Mouse (Mus musculus): ENCODE measurements around the gene Tmem30b.

Gene Tmem30b
- long read RNA-seq, experiment 1: 0 reads
- long read RNA-seq, experiment 2: 0 reads

DNA sequence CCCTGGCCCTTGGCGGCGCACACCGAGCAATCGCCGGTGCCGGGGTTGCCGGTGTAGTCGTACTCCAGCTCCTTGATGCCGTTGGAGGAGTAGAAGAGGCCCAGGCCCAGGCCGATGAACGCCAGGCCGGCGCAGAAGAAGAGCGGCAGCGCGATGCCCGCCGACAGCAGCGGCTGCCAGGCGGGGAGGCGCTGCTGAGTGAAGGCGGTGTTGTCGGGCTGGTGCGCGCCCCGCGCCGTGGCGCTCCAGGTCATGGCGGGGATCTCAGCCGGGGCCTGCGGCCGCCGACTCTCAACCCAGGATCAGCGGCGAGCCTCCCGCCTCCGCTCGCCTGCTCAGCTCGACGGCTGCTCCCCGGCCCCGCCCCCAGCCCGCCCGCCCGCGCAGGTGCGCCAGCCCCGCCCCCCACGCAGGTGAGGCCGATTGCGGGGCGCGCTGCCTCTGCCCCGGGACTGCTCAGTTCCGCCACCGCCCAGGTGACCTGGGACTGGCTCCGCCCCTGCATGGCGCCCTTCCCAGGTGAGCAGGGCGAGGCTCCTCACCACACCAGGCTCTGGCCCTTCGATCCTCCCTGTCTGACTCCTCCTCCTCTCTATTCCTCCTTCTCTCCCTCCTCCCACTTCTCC lies at the start of gene Tmem30b:
Tmem30b (minus strand) TSS at position 307 of the 626 bp plus-strand sequence.
- intact Hi-C loops (cut with DNase I): no loop called here

DNA sequence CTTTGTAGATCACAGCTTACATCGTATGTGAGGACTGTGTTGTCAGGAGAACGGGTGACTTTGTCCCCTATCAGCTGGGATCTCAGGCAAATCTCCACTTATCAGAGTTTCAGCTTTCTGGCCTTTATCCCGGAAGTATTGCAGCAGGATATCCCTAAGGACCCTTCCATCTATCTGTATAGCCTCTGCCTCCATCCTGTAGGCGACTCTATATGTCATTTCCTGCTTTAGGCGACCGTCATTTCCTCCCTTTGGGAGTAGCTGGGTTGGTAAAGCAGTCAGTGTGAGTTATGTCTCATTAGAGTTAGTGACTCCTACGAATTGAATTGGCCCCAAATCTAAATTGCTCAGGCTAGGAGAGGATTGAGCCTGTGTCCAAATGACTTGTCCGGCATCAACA lies 49.0 kb upstream of the Tmem30b start:
- intact Hi-C loops (cut with DNase I): no loop called here

DNA sequence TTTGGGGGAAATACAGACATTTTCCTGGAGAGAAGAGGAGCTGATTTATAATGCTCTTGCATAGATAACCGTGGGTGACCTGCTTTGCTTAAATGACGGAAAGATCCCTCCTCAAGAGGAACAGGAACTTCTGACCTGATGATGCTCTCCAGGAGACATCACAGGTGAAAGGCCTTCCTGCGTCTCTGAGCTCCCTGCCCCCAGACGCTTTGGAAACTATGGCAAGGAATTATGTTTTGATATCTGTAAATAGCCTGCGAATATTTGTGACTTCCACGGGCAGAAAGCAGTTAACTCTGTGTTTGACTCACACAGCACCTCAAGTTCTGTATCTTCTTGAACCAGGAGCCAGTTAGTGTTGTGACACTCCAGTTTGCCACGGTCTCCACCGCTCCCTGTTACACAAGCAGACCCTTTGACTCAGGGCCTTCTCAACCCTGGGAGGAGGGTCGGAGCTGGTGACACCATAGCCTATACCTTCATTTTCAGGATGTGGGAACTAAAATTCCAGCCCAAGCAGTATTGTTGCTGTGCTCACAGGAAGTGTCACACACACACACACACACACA lies 48.1 kb upstream of the Tmem30b start:
- intact Hi-C loops (cut with DNase I): no loop called here

DNA sequence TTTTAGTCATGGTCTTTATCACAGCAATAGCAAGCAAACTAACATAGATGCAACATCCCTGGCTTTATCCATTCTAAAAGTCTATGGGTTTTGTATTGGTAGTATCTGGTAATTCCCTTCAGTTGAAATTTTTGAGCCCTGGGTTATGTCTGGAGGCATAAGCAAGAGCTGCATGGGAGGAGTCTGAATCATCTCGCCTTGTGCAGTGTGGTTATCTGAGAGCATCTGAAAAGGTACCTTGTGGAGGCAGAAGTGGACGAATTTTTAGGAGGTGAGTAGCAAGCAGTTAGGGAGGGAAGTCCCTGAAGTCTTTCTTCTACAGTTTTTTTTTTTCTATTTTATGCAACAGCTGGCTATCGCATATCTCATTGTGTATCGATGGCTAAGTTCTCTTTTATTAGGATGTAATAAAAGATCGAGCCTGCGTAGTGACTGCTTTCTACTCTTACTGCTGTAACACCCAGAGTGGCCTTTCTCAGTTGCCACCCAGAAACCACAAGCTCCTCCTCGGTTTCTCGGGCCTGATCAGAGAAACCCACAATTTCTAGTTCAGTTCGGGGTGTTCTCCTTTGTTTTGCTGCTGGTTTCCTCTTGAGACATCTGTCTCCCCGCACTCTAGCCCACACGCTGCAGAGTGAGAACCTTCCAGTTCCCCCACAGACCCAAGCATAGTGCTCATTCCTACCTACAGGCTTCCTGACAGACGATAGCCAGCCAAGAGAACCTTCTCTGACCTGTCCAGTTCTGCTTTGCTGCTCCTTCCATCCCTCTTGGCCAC lies 47.0 kb upstream of the Tmem30b start:
- intact Hi-C loops (cut with DNase I): no loop called here

DNA sequence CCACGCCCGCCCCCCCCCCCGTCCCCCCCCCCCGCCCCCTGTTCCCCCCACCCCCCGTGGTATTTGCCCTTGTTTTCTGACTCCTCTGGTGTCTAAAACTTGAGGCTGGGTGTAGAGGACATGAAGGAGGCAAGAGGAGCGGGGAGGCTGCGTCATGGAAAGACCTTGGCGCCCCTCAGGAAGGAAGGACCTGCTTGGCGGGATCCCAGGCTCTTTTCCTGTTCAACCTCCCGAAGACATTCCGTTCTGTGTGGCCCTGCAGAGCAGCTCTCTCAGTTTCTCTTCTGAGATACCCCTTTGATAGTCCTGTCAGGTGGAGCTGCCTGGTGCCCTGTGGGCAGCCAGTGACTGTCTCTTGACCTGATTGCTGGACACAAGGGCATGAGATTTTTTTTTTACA lies 45.4 kb upstream of the Tmem30b start:
- intact Hi-C loops (cut with DNase I): no loop called here

DNA sequence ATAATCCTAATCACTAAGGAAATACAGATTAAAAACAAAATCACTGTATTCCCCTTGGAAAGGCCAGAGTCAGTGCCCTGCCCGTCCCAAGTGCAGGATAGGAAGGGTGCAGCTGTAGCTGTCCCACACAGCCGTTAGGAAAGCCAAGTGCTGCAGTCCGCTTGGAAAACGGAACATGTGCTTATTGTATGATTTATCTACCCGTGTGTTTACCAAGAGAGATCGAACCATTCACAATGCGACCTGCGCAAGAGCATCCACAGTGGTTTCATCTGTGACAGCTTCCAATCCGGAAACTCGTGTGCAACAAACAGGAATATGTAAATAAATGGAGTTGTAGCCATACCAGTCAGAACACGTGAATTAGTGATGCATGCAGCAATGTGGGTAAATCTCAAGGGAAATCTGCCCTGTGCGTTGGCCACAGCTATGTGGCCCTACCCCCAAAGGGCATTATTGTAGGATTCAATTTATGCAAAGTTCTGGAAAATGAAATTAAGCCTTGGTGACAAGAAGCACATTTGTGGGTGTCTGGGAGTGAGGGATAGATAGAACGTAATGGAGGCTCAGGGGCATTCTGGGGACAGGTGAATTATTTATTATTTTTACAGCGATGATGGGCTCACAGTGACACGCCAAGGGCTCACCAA lies 44.6 kb upstream of the Tmem30b start:
- intact Hi-C loops (cut with DNase I): no loop called here

DNA sequence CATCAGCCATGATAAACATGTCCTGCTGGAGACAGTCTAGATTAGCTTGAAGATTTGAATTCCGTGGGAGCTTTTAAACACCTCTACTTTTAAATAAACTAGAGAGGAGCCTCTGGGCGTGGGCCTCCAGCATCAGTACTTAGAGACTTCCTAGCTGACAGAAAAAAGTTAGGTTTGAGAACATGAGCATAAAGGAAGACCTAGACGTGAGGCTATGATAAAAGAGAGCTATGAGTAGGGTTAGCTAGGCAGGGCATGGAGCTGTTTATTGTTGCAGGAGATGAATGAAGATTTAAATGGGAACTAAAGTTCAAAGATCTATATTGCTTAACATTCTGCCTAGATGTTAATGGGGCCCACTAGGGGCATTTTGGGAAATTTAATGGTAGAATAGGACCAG lies 41.1 kb upstream of the Tmem30b start:
- intact Hi-C loops (cut with DNase I): no loop called here

DNA sequence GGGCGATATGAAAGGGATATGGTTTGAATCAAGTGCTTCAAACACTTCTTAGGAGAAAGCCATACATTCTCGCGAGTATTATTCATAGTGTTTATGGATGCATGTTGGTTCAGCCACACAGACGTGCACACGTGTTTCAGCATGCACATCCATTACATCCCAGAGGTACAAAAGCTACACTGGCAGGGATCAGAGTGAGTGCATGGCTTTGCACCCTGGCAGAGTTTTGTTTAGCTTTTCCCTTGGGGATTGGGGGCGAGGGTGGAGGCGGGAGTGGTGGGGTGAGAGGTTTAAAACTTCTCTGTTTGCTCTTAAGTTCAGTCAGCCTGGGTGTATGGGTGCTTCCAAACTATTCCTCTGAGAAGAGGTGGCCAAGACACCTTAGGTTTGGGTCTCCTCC lies 39.7 kb upstream of the Tmem30b start:
- intact Hi-C loops (cut with DNase I): no loop called here

DNA sequence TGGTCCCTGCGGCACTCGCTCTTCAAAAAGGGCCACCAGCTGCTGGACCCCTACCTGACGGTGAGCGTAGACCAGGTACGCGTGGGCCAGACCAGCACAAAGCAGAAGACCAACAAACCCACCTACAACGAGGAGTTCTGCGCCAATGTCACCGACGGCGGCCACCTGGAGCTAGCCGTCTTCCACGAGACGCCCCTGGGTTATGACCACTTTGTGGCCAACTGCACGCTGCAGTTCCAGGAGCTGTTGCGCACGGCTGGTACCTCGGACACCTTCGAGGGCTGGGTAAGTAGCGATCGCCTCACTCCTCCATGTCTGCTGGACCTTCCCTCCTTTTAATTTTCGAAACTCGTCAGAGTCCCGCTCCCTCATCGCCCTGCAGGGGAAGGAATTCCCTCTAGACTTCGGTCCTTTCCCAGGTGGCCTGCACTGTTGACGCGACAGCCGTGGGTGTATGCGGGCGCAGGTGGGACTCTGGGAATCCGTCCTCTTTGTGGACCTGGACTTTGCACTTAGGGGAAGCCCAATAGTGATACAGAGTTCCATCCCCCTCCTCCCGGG lies 39.1 kb upstream of the Tmem30b start:
- intact Hi-C loops (cut with DNase I): no loop called here

DNA sequence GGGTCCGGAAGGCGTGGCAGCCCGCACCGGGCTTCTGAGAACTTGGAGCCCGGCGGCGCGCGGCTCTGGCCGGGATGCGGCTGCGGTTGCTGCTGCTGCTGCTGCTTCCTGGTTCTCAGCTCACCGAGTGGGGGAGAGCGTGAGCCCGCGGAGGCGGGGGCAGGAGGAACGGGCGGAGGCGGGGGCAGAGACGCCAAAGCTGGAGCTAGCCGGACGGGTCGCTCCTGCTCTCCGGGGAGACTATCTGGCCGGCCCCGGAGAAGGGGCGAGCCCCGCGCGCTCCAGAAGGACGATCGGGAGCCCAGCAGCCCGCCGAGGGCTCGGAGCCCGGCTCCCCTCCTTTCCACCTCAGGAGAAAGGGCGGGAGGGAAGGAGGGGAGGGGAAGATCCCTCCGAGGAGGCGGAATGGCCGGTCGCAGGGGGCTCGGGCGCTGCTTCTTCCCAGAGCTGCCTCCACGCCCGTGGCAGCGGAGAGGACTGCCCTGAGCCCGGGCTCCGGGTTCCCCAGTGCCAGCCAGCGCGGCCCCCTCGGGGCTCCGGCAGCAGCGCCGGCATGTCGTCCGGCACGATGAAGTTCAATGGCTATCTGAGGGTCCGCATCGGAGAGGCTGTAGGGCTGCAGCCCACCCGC lies 38.5 kb upstream of the Tmem30b start, which contains the start of gene Prkch:
Prkch (plus strand) TSS at position 187 of the 631 bp plus-strand sequence.
- intact Hi-C loops (cut with DNase I): loop anchor here (5.0 kb wide), 1 partner anchor 103 kb away; no protein-coding TSS in a partner anchor

DNA sequence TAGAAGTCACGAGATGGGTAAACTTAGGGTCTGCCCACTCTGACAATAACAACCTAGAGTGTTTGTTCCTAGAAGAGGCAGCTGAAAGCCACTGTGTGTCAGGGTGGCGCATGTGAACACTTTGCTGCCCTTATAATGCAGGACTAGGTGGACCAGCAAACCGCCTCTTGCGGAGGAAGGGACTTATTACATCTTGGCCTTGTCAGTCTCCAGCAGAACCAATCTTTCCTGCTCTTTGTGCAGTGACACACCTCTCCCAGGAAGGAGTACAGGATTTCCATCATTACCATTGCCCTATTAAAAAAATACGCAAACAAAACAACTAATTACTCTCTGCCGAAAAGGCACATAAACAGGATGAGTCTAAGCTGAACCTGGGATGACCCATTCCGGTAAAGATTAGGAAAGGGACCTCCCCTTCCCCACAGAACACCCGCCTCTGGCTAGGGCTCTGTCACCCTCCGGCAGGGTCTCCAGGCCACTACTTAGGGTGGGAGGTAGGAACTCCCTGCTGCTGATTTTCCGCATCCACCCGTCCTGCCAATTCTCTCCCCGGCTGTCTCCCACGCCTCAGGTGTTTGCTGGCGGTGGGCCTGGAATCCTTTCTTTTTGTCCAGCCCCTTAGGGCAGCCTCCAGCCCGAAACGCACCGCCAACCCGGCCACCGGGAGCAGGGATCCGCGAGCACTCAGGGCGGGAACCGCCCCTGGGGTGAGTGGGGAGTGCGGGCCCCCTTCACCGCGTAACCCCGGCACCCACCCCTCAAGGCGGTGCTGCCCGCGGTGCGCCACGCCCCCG lies 37.8 kb upstream of the Tmem30b start:
- intact Hi-C loops (cut with DNase I): loop anchor here (5.0 kb wide), 1 partner anchor 103 kb away; no protein-coding TSS in a partner anchor

DNA sequence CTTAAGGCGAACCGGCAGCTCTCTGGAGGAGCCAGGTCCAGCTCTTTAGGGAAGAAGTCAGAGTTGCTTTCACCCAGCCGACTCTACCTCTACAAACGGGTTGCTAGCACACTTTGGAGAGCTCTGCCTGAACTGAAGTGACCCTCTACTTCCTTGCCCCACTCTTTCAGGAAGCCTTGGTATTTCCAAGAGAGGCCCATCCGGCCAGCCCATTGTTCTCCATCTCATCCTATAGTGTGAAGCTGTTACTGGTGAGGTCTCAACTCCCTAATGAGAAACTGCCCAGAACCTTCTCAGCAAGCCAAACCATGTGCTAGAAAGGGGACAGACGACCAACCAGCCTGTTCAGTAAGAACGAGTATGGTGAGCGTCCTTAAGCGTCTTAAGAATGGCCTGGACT lies 37.1 kb upstream of the Tmem30b start:
- intact Hi-C loops (cut with DNase I): loop anchor here (5.0 kb wide), 1 partner anchor 104 kb away; no protein-coding TSS in a partner anchor

DNA sequence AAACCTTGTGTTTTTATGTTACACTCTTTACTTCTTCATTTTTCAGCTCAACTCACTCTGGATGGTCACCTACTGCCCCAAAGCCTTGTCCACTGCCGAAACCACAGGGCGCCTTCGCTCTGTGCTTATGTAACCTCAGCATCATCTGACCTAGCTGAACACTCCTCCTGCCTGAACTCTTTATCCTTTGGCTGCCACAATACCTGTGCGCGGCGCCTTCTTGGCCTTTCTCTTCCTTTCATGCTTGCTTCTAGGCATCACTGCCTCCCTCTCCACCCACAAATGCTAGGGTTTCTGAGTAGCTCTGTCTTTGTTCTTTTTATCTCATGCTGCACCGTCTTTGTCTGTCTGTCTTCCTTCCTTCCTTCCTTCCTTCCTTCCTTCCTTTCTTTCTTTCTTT lies 34.6 kb upstream of the Tmem30b start:
- intact Hi-C loops (cut with DNase I): loop anchor here (5.0 kb wide), 1 partner anchor 106 kb away; no protein-coding TSS in a partner anchor

DNA sequence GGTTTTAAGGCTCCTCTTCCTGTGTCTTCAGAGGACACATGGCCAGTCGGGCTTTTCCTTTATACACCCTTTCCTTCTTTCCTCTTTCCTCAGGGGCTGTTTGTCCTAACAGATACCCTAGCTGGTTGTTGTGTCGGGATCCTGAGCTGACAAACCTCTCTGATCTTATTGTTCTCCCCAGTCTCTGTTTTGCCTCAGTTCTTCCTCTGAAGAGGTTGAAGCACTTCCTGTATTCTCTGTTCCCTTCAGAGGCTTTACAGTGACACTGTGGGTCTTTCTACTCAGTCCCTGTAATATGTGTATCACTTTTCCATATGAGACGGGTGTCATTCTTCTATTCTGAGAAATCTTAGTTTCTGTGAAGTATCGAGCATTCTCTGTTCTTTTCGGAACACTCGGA lies 31.9 kb upstream of the Tmem30b start:
- intact Hi-C loops (cut with DNase I): no loop called here

DNA sequence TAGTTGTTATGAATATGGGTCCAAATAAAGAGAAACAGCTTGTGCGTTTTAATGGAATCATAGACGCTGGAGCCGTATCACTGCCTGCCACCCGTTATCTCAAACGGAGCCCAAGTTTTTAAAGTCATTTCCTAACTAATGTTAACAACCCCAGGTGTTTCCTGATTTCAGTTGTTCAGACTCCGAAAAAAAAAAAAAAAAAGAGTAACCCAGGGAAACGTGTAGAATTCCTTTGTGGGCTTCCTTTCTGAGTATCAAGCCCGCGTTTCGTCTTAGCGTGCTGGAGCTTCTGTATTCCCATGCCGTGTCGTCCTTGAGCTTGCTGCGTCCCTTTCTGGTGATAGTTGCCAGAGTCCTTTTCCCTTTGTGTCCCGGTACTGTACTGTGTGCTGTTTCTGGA lies 28.4 kb upstream of the Tmem30b start:
- intact Hi-C loops (cut with DNase I): no loop called here

DNA sequence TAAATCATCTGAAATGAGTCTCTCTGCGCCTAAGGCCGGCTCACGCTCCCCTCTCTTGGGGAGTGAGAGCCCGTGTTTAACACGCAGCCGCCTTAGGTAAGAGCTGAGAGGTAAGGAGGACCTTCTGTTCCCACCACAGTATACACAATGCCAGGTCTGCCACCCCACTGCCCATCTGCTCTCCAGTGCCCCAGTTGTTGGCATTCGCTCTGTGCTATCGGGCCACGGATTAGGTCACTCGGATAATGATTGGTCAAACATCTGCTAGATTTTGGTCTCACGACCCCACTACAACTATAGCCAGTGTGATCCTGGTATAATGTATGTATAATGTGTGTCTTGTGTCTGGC lies 19.4 kb upstream of the Tmem30b start:
- intact Hi-C loops (cut with DNase I): loop anchor here (2.0 kb wide), 1 partner anchor 127 kb away; no protein-coding TSS in a partner anchor

DNA sequence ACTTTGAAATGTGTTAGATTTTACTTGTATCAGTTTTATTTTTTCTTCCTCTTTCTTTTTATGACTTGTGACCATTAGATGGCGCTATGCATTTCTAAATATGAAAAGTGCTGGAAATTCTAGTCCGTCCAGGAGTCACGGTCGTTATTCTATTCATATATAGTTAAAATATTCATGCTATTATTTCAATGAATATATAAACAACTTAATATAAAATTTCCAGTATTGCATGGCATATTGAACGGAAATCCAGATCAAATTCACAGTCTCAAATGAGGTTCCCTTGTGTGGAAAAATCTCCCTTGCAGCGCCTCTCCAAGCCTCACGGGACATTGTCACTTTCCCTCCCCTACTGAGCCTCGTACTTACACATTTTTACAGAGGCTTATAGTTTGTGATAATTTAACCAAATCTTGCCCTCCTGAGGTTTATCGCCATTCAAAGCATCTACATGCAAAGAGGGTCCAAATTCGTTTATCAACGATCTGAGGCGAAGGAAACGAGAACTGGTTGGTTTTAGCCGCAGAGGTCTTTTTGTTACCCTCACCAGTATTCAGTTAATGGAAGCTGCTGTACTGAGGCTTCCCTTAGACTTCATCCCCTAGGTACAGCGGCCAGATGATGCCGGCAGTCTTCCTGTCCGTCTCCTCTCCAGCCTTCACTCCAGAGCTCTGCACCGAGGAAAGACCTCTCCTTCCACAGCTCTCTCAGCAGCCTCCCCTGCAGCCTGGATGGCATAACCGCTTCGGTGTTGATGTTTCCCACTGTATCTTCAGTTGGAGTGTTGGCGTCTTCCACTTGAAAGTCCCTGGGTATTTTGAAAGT lies 18.8 kb upstream of the Tmem30b start:
- intact Hi-C loops (cut with DNase I): loop anchor here (2.0 to 5.0 kb wide), 2 partner anchors 128 to 447 kb away; no protein-coding TSS in a partner anchor

DNA sequence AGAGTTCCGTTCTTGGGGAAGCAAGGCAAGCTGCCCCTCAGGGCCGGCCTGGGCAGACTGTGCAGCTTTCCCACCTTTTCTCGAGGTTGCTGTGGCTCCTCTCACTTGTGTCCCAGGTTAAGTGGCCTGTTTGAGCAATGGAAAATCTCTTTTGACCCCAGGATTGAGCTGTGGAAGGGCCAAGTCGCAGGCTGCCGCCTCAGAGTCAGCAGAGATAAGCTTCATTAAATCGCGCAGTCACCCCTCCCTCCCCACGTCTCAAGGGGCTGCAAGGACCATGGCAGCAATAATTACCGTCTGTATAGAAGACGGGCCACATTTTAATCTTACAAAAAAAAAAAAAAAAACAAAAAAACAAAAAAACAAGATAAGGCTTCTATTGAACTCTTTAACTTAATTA lies 18.0 kb upstream of the Tmem30b start:
- intact Hi-C loops (cut with DNase I): loop anchor here (2.0 to 5.0 kb wide), 2 partner anchors 129 to 448 kb away; no protein-coding TSS in a partner anchor

DNA sequence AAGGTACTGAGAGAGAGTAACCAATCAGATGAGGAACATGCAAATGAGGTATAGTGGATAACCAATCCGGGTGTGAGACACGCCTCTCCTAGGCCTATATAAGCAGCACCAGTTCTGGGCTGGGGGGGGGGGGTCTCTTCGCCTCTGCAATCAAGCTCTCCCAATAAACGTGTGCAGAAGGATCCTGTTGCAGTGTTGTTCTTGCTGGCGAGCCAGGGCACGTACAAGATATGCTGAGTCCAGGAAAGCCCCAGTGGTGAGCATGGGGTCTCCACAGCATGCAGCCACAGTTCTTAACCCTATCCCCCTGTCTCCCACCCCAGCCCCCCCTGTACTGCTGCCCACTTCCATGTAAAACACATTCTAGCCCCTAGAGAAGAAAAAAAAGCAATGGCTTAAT lies 16.9 kb upstream of the Tmem30b start:
- intact Hi-C loops (cut with DNase I): loop anchor here (5.0 kb wide), 1 partner anchor 449 kb away; no protein-coding TSS in a partner anchor

All from adrenal gland (tissue).